Mouse (Mus musculus) liver, adult 2 months (tissue): ENCODE data around the gene Plau.

ENCODE experiments used
- CTCF ChIP-seq: fragments of 200-500 bp; IDR thresholded peaks from 2 replicates; pipeline ENCODE4 v1.5.1; 2011; ENCODE audit warnings: low read depth, low read length, control low read depth
- POLR2A ChIP-seq: fragments of 200-500 bp; IDR thresholded peaks from 2 replicates; pipeline ENCODE4 v1.6.1; 2011; ENCODE audit warnings: low read length, control low read depth; ENCODE audit not compliant: insufficient read depth; ENCODE audit errors: extremely low read depth

- TF ChIP-seq POLR2A (no peak), CTCF (no peak)
Observed at GRCm38 (mm10) chr14:20790996-20791395, 45.5 kb upstream of the Plau start.
